Mouse (Mus musculus): ENCODE results near the gene Fam173a.
"Not testable (repeated sequence)": the region's sequence is repeated elsewhere in the genome, so short reads cannot be mapped to it uniquely, and the experiment has no call there.

The Fam173a gene

GRCm38 (mm10) chr17:25828223-25828594, 35.5 kb upstream of the Fam173a start:
- no peak for DNase-seq

GRCm38 (mm10) chr17:25827546-25828222, 35.0 kb upstream of the Fam173a start:
- no peak for DNase-seq

GRCm38 (mm10) chr17:25827011-25827410, 34.3 kb upstream of the Fam173a start:
- DNase-seq, result no peak

- no peak for DNase-seq
Observed at GRCm38 (mm10) chr17:25825984-25826570, 33.4 kb upstream of the Fam173a start.

GRCm38 (mm10) chr17:25825311-25825710, 32.6 kb upstream of the Fam173a start:
- no peak for DNase-seq

GRCm38 (mm10) chr17:25824362-25825142, 31.9 kb upstream of the Fam173a start:
- DNase-seq, result no peak

- peak; percentile 76 to 83 for DNase-seq
Observed at GRCm38 (mm10) chr17:25823452-25823851, 30.8 kb upstream of the Fam173a start, which contains the start of gene Wdr24. Gene Wdr24, plus strand, starts transcription at chr17:25823627.

- no peak for DNase-seq
Observed at GRCm38 (mm10) chr17:25818851-25819780, 26.4 kb upstream of the Fam173a start.

GRCm38 (mm10) chr17:25817662-25818061, 25.0 kb upstream of the Fam173a start:
- DNase-seq, result no peak

- peak; percentile 63 to 73 for DNase-seq
Observed at GRCm38 (mm10) chr17:25813471-25813870, 20.8 kb upstream of the Fam173a start.

GRCm38 (mm10) chr17:25810890-25811289, 18.2 kb upstream of the Fam173a start:
- no peak for DNase-seq

- no peak for DNase-seq
Observed at GRCm38 (mm10) chr17:25809606-25810340, 17.1 kb upstream of the Fam173a start.

GRCm38 (mm10) chr17:25808789-25809605, 16.3 kb upstream of the Fam173a start, which contains the start of gene Fbxl16:
Gene Fbxl16, plus strand, starts transcription at chr17:25809085.
- peak; percentile 74 to 77 for DNase-seq

GRCm38 (mm10) chr17:25808028-25808427, 15.3 kb upstream of the Fam173a start:
- no peak for DNase-seq

- DNase-seq, result not testable (repeated sequence)
Observed at GRCm38 (mm10) chr17:25807452-25807851, 14.8 kb upstream of the Fam173a start.

- no peak for DNase-seq
Observed at GRCm38 (mm10) chr17:25806507-25806906, 13.8 kb upstream of the Fam173a start.

- DNase-seq, result no peak
Observed at GRCm38 (mm10) chr17:25802825-25803517, 10.3 kb upstream of the Fam173a start.

GRCm38 (mm10) chr17:25801029-25801428, 8.3 kb upstream of the Fam173a start:
- peak; percentile 74 to 75 for DNase-seq

- peak; percentile 88 for DNase-seq
Observed at GRCm38 (mm10) chr17:25796951-25797369, 4.3 kb upstream of the Fam173a start, which contains the start of gene Metrn. Gene Metrn, minus strand, starts transcription at chr17:25797136.

- DNase-seq, result no peak
Observed at GRCm38 (mm10) chr17:25796211-25796771, 3.6 kb upstream of the Fam173a start.
